Mouse (Mus musculus): ENCODE data around the gene Olfr893. TPM values are rescaled to one million over a fixed set of nuclear protein-coding genes. Genes with fewer than 3 reads are reported as not detected.
"Not testable (repeated sequence)": the region's sequence is repeated elsewhere in the genome, so short reads cannot be mapped to it uniquely, and the experiment has no call there.

Gene Olfr893
- not detected in 2 replicates for polyA plus RNA-seq (2016; fragmentation: Nextera tagmentation; extraction: Ambion mirVana)

- 82% methylated on average over 3 of the region's 3 CpGs for WGBS
- Histone ChIP-seq H3K9ac (no peak within 1 kb of the TSS), H3K4me3 (no peak within 1 kb of the TSS), H3K27ac (ENCODE audit: poor library complexity, severe bottlenecking) (no peak within 1 kb of the TSS), H3K4me1 (replicated peaks) (no peaks in the 10 kb centered on the region), H3K27me3 (replicated peaks) (no peaks in the 10 kb centered on the region), H3K9me3 (replicated peaks) (no peaks in the 10 kb centered on the region), H3K4me2 (no peak within 1 kb of the TSS), H3K36me3 (no peaks in the 10 kb centered on the region)
- no peak for ATAC-seq (ENCODE audit: insufficient number of reproducible peaks, low FRiP score)
Observed at GRCm38 (mm10) chr9:38208065-38208464, at the start of gene Olfr893. TSS of gene Olfr893 (plus strand) at chr9:38208365.

DNA sequence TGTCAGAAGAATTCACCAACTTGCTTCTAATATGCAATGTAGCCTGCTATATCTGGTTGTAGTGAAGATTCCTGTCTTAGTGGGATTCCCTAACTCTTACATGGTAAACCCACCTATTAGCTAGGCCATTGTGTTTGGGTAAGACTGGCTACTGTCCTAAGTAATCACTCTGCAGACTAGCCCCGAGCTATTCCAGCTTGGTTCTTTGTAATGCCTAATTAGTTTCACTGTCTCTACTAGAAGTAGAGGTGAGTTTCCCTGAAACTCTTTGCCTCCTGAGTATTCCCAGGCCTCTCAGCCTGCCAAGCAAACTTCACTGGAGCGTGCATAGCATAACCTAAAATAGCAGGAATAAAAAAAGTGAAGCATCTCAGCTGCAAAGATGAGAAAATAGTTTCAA lies 39.8 kb upstream of the Olfr893 start:
- H3K36me3 ChIP-seq; H3K27ac ChIP-seq (ENCODE audit: poor library complexity, severe bottlenecking); H3K4me2 ChIP-seq; H3K4me3 ChIP-seq; ATAC-seq (ENCODE audit: insufficient number of reproducible peaks, low FRiP score); H3K4me1 ChIP-seq (replicated peaks); H3K9ac ChIP-seq; H3K27me3 ChIP-seq (replicated peaks); H3K9me3 ChIP-seq (replicated peaks): not testable (repeated sequence)
- WGBS = 45% methylated on average over 2 of the region's 2 CpGs

DNA sequence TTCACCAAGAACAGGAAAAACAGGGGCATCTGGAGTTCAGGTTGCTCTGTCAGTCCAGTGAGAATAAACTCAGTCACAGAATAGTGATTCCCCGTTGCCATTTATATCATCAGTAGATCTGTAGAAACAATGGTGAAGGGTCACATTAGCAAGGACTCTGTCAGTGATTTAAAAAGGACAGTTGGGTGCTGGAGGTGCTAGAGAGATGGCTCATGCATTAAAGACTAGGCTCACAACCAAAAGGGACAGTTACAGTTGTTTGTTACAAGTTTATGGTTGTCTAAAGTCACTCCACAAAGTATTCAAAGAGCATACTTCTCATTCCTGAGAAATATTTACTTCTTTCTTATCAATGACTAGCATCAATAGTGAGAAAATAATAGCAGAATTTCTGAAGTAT lies 27.4 kb upstream of the Olfr893 start, which contains the start of gene Olfr891:
Olfr891 (minus strand) TSS at position 101 of the 400 bp plus-strand sequence.
- no peak within 1 kb of the TSS for H3K4me2 ChIP-seq
- peaks cover 11% of the 10 kb centered on the region for H3K9me3 ChIP-seq (replicated peaks)
- H3K27me3 ChIP-seq (replicated peaks) = no peaks in the 10 kb centered on the region
- no peaks in the 10 kb centered on the region for H3K36me3 ChIP-seq
- H3K9ac ChIP-seq = no peak within 1 kb of the TSS
- H3K4me1 ChIP-seq (replicated peaks) = no peaks in the 10 kb centered on the region
- no peak within 1 kb of the TSS for H3K4me3 ChIP-seq
- no peak within 1 kb of the TSS for H3K27ac ChIP-seq (ENCODE audit: poor library complexity, severe bottlenecking)
- ATAC-seq (ENCODE audit: insufficient number of reproducible peaks, low FRiP score) = no peak
- WGBS = 64% methylated on average over 1 of the region's 1 CpGs

GRCm38 (mm10) chr9:38217755-38218154 lies 9.6 kb downstream of the Olfr893 start, which contains the start of gene Olfr894:
TSS of gene Olfr894 (plus strand) at chr9:38218055.
- no peak for ATAC-seq (ENCODE audit: insufficient number of reproducible peaks, low FRiP score)
- no peaks in the 10 kb centered on the region for H3K4me1 ChIP-seq (replicated peaks)
- H3K27ac ChIP-seq (ENCODE audit: poor library complexity, severe bottlenecking) = no peak within 1 kb of the TSS
- H3K36me3 ChIP-seq = no peaks in the 10 kb centered on the region
- H3K4me2 ChIP-seq = no peak within 1 kb of the TSS
- no peaks in the 10 kb centered on the region for H3K9me3 ChIP-seq (replicated peaks)
- H3K9ac ChIP-seq = no peak within 1 kb of the TSS
- H3K27me3 ChIP-seq (replicated peaks) = no peaks in the 10 kb centered on the region
- H3K4me3 ChIP-seq = no peak within 1 kb of the TSS

GRCm38 (mm10) chr9:38252474-38252873 lies 44.3 kb downstream of the Olfr893 start, which contains the start of gene Olfr143:
TSS of gene Olfr143 (plus strand) at chr9:38252774.
- H3K9ac ChIP-seq = no peak within 1 kb of the TSS
- no peak for ATAC-seq (ENCODE audit: insufficient number of reproducible peaks, low FRiP score)
- H3K36me3 ChIP-seq = no peaks in the 10 kb centered on the region
- no peak within 1 kb of the TSS for H3K4me3 ChIP-seq
- no peaks in the 10 kb centered on the region for H3K9me3 ChIP-seq (replicated peaks)
- H3K27me3 ChIP-seq (replicated peaks) = no peaks in the 10 kb centered on the region
- no peaks in the 10 kb centered on the region for H3K4me1 ChIP-seq (replicated peaks)
- no peak within 1 kb of the TSS for H3K27ac ChIP-seq (ENCODE audit: poor library complexity, severe bottlenecking)
- H3K4me2 ChIP-seq = no peak within 1 kb of the TSS

Other genes starting within 250 kb of the Olfr893 start
- gene Olfr881, start 216.5 kb upstream of the Olfr893 start, polyA plus RNA-seq (2016; fragmentation: Nextera tagmentation; extraction: Ambion mirVana) = not detected in 2 replicates
- gene Olfr883, start 182.6 kb upstream of the Olfr893 start, polyA plus RNA-seq (2016; fragmentation: Nextera tagmentation; extraction: Ambion mirVana) = not detected in 2 replicates
- gene Olfr884, start 161.8 kb upstream of the Olfr893 start, polyA plus RNA-seq (2016; fragmentation: Nextera tagmentation; extraction: Ambion mirVana) = not detected in 2 replicates
- gene Olfr885, start 147.0 kb upstream of the Olfr893 start, polyA plus RNA-seq (2016; fragmentation: Nextera tagmentation; extraction: Ambion mirVana) = not detected in 2 replicates
- not detected in 2 replicates for gene Olfr887, start 124.3 kb upstream of the Olfr893 start, polyA plus RNA-seq (2016; fragmentation: Nextera tagmentation; extraction: Ambion mirVana)
- gene Olfr888, start 100.2 kb upstream of the Olfr893 start, polyA plus RNA-seq (2016; fragmentation: Nextera tagmentation; extraction: Ambion mirVana) = not detected in 2 replicates
- 0.03 TPM in 2 replicates for gene Olfr889, start 93.2 kb upstream of the Olfr893 start, polyA plus RNA-seq (2016; fragmentation: Nextera tagmentation; extraction: Ambion mirVana)
- not detected in 2 replicates for gene Olfr890, start 65.8 kb upstream of the Olfr893 start, polyA plus RNA-seq (2016; fragmentation: Nextera tagmentation; extraction: Ambion mirVana)
- gene Olfr891, start 27.5 kb upstream of the Olfr893 start, polyA plus RNA-seq (2016; fragmentation: Nextera tagmentation; extraction: Ambion mirVana) = not detected in 2 replicates
- not detected in 2 replicates for gene Olfr894, start 9.7 kb downstream of the Olfr893 start, polyA plus RNA-seq (2016; fragmentation: Nextera tagmentation; extraction: Ambion mirVana)
- not detected in 2 replicates for gene Olfr143, start 44.4 kb downstream of the Olfr893 start, polyA plus RNA-seq (2016; fragmentation: Nextera tagmentation; extraction: Ambion mirVana)
- gene Olfr895, start 59.5 kb downstream of the Olfr893 start, polyA plus RNA-seq (2016; fragmentation: Nextera tagmentation; extraction: Ambion mirVana) = not detected in 2 replicates
- not detected in 2 replicates for gene Olfr896-ps1, start 82.7 kb downstream of the Olfr893 start, polyA plus RNA-seq (2016; fragmentation: Nextera tagmentation; extraction: Ambion mirVana)
- not detected in 2 replicates for gene Olfr25, start 120.7 kb downstream of the Olfr893 start, polyA plus RNA-seq (2016; fragmentation: Nextera tagmentation; extraction: Ambion mirVana)
- gene Olfr898, start 140.0 kb downstream of the Olfr893 start, polyA plus RNA-seq (2016; fragmentation: Nextera tagmentation; extraction: Ambion mirVana) = not detected in 2 replicates
- gene Olfr250, start 158.5 kb downstream of the Olfr893 start, polyA plus RNA-seq (2016; fragmentation: Nextera tagmentation; extraction: Ambion mirVana) = not detected in 2 replicates
- not detected in 2 replicates for gene Olfr251, start 168.7 kb downstream of the Olfr893 start, polyA plus RNA-seq (2016; fragmentation: Nextera tagmentation; extraction: Ambion mirVana)
- not detected in 2 replicates for gene Olfr147, start 193.3 kb downstream of the Olfr893 start, polyA plus RNA-seq (2016; fragmentation: Nextera tagmentation; extraction: Ambion mirVana)
- not detected in 2 replicates for gene Olfr901, start 221.1 kb downstream of the Olfr893 start, polyA plus RNA-seq (2016; fragmentation: Nextera tagmentation; extraction: Ambion mirVana)
- not detected in 2 replicates for gene Olfr902, start 239.3 kb downstream of the Olfr893 start, polyA plus RNA-seq (2016; fragmentation: Nextera tagmentation; extraction: Ambion mirVana)

All from heart, embryonic 12.5 days (tissue).